Mouse (Mus musculus) embryonic facial prominence, embryonic 10.5 days (tissue): Measurements from ENCODE around the gene 2300009A05Rik. TPM values are rescaled to one million over a fixed set of nuclear protein-coding genes. Genes with fewer than 3 reads are reported as not detected.

Source experiments
- DNase-seq: peaks from one replicate; pipeline ENCODE4 v3.0.0-alpha.2; 2017; ENCODE audit warnings: low spot score
- H3K27ac ChIP-seq: fragments of 300-500 bp; sonication (generic); replicated peaks from 2 replicates; pipeline ENCODE4 v1.5.1; 2016; ENCODE audit warnings: mild to moderate bottlenecking
- H3K27me3 ChIP-seq: fragments of 300-500 bp; sonication (generic); replicated peaks from 2 replicates; pipeline ENCODE4 v1.6.1; 2016; ENCODE audit warnings: low read depth, mild to moderate bottlenecking; ENCODE audit not compliant: poor library complexity, severe bottlenecking
- H3K36me3 ChIP-seq: fragments of 300-500 bp; sonication (generic); replicated peaks from 2 replicates; pipeline ENCODE4 v1.6.1; 2016; ENCODE audit warnings: mild to moderate bottlenecking, moderate library complexity
- H3K4me1 ChIP-seq: fragments of 300-500 bp; sonication (generic); 2 replicates; pipeline ENCODE4 v1.6.1; 2016
- H3K4me3 ChIP-seq: fragments of 300-500 bp; sonication (generic); 2 replicates; pipeline ENCODE4 v1.5.1; 2016; ENCODE audit warnings: mild to moderate bottlenecking, moderate library complexity
- H3K9me3 ChIP-seq: fragments of 300-500 bp; sonication (generic); 2 replicates; pipeline ENCODE4 v1.6.1; 2016; ENCODE audit warnings: mild to moderate bottlenecking
- WGBS: fragments of 180-500 bp; shearing (Covaris S2); methylation state at CpG from one replicate; pipeline ENCODE4 v1.1.7; 2016; 5-methylcytosine and 5-hydroxymethylcytosine counted together
- polyA plus RNA-seq: library from polyadenylated mRNA; unstranded; fragments of >200 nt; fragmentation: Nextera tagmentation; extraction: Ambion mirVana; gene quantifications from 2 replicates; pipeline ENCODE4 v1.2.1, GENCODE M21; 2016

2300009A05Rik gene
- polyA plus RNA-seq, 1 experiment from 2014 or later: 37.8 TPM

DNA sequence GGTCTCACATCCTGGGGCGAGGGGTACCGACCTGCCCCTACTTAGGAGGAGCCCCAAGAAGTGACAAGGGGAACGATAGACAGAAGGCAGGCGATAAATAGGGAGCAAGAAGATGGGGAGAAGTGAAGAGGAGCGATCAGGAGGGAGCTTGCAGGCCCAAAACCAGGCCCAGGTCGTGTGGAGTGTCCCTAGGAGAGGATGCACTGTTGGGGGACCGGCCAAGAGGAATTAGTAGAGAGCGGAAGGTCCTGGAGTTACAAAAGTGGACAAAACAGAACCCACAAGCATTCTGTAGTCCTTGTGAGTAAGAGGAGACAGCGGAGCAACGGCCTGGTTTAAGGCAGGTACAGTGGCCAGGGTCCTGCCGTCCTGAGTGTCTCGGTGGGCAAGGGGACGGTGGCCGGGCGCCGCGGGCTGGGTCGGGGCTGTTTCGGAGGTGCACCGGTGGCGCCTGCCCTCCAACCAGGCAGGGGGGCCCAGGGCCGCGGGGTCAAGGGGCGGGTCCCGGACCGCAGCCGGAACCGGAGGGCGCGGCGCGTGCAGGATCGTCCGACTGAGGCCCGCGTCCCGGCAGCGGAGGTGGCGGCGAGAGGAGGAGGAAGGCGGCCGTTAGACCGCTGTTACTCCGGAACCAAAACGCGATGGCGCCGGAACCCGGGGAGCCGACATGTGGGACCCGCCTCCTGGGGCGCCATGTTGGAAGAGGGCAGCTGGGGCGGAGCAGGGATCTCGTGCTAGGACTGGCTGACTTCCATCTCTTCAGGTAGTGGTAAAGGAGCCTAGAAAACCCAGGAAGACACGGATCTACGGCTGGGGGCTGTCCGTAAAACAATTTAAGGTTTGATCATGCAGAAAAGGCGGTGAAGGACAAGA lies 21.5 kb downstream of the 2300009A05Rik start, which contains the start of gene Map2k5:
Gene Map2k5 (minus strand): TSS at position 633 of the 873 bp plus-strand sequence.
- Histone ChIP-seq H3K27ac (peak within 1 kb of the TSS; percentile 96), H3K27me3 (no peaks in the 10 kb centered on the region), H3K9me3 (no peaks in the 10 kb centered on the region), H3K36me3 (peaks cover 26% of the 10 kb centered on the region), H3K4me1 (peaks cover 38% of the 10 kb centered on the region), H3K4me3 (peak within 1 kb of the TSS; percentile 80)
- under 1% methylated on average over 58 of the region's 58 CpGs for WGBS
- DNase-seq: peak; percentile 92

DNA sequence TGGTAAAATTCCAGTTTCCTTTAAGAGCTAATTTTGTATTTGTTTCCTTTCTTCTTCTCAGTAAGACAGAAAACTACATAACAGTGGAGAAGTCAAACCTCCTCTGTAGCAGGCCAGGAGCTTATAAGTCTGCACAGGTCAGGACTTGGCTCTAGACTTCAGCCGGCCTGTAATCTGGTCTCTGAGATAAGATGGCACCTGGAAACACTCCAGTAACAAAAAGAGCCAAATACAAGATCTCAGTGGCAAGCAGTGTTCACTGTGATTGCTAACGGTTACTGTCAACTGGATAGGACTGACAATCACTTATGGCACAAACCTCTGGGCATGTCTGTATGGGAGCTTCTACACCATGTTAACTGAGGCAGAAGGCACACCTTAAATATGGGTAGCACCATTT lies 25.7 kb downstream of the 2300009A05Rik start:
- H3K27ac ChIP-seq: no peak overlapping the region
- no peaks in the 10 kb centered on the region for H3K9me3 ChIP-seq
- no peak for DNase-seq
- H3K36me3 ChIP-seq: peaks cover 66% of the 10 kb centered on the region
- 81% methylated on average over 2 of the region's 2 CpGs for WGBS
- H3K27me3 ChIP-seq: no peaks in the 10 kb centered on the region
- H3K4me1 ChIP-seq: peaks cover 34% of the 10 kb centered on the region
- no peak overlapping the region for H3K4me3 ChIP-seq

DNA sequence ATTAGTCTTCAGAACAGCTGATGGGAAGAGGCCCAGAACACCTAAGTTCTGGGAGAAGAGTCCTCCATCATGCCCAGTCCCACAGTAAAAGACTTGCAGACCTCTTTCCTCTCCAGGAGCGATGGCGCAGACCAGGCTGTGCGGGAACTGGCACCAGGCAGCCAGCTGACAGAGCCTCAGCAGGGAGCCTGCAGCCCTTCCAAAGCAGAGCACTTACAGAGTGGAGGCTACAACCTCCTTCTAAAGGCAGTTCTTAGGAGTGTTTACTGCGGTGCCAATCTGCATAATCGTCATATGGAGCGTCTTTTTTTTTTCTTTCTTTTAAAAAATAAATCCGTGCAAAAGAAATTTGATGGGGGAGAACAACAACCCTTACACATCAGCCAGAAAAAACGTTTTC lies 26.5 kb downstream of the 2300009A05Rik start:
- H3K36me3 ChIP-seq: peaks cover 72% of the 10 kb centered on the region
- no peak overlapping the region for H3K27ac ChIP-seq
- H3K4me1 ChIP-seq: peaks cover 31% of the 10 kb centered on the region
- 74% methylated on average over 8 of the region's 8 CpGs for WGBS
- H3K27me3 ChIP-seq: no peaks in the 10 kb centered on the region
- no peak overlapping the region for H3K4me3 ChIP-seq
- no peaks in the 10 kb centered on the region for H3K9me3 ChIP-seq
- no peak for DNase-seq

DNA sequence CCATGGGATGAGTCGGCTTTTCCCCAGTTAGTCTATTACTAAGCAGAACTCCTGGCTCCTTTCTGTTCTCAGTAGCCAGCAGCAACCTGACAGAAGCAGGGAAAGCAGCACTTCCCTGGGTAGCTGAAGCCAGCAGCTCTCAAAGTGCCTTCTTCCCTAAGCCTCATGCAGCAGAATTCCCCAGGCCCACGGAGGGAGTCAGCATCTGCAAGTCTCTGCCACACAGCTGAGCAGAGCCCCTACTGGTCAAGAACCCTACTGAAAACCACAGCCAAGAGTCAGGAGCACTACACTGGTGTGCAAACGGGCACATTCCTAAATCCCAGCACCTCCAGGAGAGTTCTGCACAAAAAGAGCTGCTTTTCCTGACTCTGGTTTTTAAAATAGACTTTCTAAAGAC lies 38.6 kb downstream of the 2300009A05Rik start:
- Histone ChIP-seq H3K27ac (no peak overlapping the region), H3K36me3 (peaks cover 51% of the 10 kb centered on the region), H3K9me3 (no peaks in the 10 kb centered on the region), H3K4me1 (no peaks in the 10 kb centered on the region), H3K4me3 (no peak overlapping the region), H3K27me3 (no peaks in the 10 kb centered on the region)
- DNase-seq: no peak
- 50% methylated on average over 3 of the region's 3 CpGs for WGBS

DNA sequence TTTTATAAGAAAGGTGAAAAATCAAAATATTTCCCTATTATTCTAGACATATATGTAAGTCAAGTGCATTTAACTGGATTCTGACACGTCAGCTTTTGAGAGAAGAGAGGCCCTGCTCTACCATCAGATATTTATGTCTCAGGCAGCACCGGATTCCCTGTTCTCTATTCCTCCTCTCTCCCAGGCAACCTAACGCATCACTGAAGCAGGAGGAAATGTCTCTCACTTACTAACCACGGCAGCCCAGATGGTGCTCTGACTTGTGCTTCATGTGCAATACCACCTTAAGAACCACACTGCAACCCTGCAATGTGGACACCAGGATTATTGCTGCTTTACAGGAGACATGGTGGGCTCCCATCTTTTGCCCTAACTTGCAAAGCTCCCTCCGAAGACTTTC lies 40.0 kb downstream of the 2300009A05Rik start:
- H3K27me3 ChIP-seq: no peaks in the 10 kb centered on the region
- H3K36me3 ChIP-seq: peaks cover 57% of the 10 kb centered on the region
- no peaks in the 10 kb centered on the region for H3K4me1 ChIP-seq
- H3K27ac ChIP-seq: no peak overlapping the region
- WGBS: 94% methylated on average over 5 of the region's 5 CpGs
- DNase-seq: no peak
- no peak overlapping the region for H3K4me3 ChIP-seq
- no peaks in the 10 kb centered on the region for H3K9me3 ChIP-seq

DNA sequence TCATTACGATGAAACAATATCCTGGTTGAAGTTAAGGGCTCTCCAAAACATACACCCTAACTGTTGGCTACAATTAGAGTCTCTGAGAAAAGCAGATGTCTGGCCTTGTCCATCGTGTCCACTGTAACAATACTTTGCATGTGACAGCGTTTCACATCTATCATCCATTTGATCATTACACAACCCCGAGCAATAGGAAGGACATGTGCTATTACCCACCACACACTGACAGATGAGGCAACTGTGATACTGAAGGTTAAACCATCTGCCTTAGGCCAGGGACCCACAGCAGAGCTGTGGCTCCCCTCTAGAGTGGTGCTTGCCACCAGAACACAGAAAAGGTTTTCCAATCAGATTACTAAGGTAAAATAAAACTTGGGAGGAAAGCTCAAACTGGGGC lies 42.3 kb downstream of the 2300009A05Rik start:
- 93% methylated on average over 4 of the region's 4 CpGs for WGBS
- Histone ChIP-seq H3K27ac (no peak overlapping the region), H3K36me3 (peaks cover 46% of the 10 kb centered on the region), H3K27me3 (no peaks in the 10 kb centered on the region), H3K4me1 (no peaks in the 10 kb centered on the region), H3K4me3 (no peak overlapping the region), H3K9me3 (no peaks in the 10 kb centered on the region)
- DNase-seq: no peak

DNA sequence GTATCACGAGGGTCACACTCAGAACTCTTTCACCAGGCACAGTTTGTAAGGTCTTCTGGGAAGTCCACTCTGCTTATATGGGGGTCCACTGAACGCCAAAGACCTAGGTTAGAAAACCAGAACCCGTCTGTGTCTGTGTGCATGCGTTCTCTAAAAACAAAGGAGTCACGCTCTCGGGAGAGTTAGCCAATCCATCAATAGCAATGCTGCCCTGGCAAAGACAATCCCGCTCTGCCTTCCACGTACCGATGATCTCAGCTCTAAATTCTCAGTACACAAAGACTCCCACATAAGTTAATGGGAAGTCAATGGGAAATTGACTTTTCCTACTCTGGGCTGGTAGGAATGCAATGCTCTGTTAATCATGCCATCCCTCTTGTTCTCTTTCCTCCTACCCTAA lies 42.8 kb downstream of the 2300009A05Rik start:
- no peak overlapping the region for H3K4me3 ChIP-seq
- H3K36me3 ChIP-seq: peaks cover 44% of the 10 kb centered on the region
- 93% methylated on average over 9 of the region's 9 CpGs for WGBS
- DNase-seq: no peak
- no peak overlapping the region for H3K27ac ChIP-seq
- H3K27me3 ChIP-seq: no peaks in the 10 kb centered on the region
- 0 out of 2 replicates have a peak, but pooled peaks cover 2% of the 10 kb centered on the region for H3K4me1 ChIP-seq
- no peaks in the 10 kb centered on the region for H3K9me3 ChIP-seq

DNA sequence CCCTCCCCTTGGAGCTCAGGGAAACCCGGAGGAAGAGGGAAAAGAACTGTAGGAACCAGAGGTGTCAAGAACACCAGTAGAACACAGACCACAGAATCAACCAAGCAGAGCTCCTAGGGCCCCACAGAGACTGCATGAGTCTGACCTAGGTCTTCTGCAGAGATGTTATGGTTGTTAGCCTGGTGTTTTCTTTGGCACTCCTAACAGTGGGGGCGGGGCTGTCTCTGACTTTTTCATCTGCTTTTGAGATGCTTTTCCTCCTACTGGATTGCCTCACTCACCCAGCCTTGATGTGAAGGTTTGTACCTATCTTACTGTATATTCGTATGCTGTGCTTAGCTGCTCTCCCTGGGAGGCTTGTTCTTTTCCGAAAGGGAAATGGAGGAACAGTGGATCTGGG lies 44.9 kb downstream of the 2300009A05Rik start:
- 88% methylated on average over 4 of the region's 4 CpGs for WGBS
- Histone ChIP-seq H3K9me3 (no peaks in the 10 kb centered on the region), H3K4me1 (peaks cover 7% of the 10 kb centered on the region; the same call in 1 of the 2 replicates), H3K4me3 (no peak overlapping the region), H3K27me3 (no peaks in the 10 kb centered on the region), H3K27ac (no peak overlapping the region), H3K36me3 (peaks cover 47% of the 10 kb centered on the region)
- DNase-seq: no peak

DNA sequence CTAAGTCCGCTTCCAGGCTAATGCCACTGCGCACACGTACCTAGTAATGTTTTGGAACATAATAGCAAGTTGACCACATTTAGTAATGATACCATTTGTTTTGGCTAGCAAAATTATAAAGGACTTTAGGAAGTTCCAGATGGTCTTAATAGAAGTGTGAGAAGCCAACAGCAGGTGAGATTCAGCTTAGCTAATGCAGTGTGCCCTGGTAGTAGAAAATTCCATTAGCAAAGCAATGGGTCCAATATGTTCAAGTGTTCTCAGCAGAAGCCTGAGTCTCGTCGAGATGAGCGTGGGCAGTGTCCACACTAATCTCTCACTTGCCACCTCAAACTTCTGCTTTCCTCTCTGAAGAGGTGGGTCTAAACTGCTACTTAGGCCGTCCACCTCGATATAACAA lies 49.0 kb downstream of the 2300009A05Rik start:
- H3K9me3 ChIP-seq: no peaks in the 10 kb centered on the region

DNA sequence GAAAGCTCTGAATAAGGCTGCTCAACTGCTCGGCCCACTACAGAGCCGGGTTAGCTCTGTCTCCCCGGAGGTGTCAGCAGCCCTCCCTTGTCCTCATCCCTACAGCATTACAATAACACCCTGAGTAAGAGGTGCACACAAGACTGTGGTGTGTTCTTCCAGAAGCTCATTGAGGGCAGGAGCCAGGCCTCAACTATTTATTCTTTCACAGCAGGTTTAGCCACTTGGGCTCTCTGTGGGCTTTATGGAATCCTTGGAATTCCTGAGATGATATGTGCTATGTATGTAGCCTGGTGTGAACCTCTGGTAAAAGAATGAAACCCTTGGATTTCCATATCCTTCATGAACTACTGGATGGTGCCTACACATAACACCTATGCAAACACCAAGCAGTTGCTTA lies 49.8 kb downstream of the 2300009A05Rik start:
- no peaks in the 10 kb centered on the region for H3K9me3 ChIP-seq
- H3K4me1 ChIP-seq: peaks cover 7% of the 10 kb centered on the region; the same call in 1 of the 2 replicates
- no peak overlapping the region for H3K27ac ChIP-seq
- no peak for DNase-seq
- peaks cover 9% of the 10 kb centered on the region for H3K36me3 ChIP-seq
- H3K4me3 ChIP-seq: no peak overlapping the region
- no peaks in the 10 kb centered on the region for H3K27me3 ChIP-seq
- WGBS: 79% methylated on average over 3 of the region's 3 CpGs

More for the DNA sequence above, 49.0 kb downstream of the 2300009A05Rik start:
- H3K27me3 ChIP-seq: no peaks in the 10 kb centered on the region
- 89% methylated on average over 8 of the region's 8 CpGs for WGBS
- peaks cover 15% of the 10 kb centered on the region for H3K36me3 ChIP-seq
- H3K4me3 ChIP-seq: no peak overlapping the region
- H3K27ac ChIP-seq: no peak overlapping the region
- no peak for DNase-seq
- peaks cover 7% of the 10 kb centered on the region; the same call in 1 of the 2 replicates for H3K4me1 ChIP-seq

DNA sequence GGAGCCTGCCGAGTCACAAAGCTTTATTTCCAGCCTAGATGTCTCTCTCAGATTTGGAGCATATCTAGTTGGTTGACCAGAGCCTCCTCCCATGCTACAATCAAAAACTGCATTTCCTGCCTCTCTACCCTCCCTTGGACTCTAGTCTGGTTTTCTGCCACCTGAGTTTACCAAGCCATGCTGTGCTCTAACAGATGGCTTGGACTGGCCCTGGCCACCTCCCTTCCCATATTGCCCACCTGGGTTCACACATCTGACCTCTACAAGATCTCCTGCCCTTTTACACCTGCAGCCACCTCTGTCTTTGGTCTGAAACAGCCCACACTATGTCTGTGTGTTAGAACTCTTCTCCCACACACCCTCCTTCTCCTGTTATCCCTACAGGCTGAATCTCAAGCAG lies 50.9 kb downstream of the 2300009A05Rik start:
- Histone ChIP-seq H3K9me3 (no peaks in the 10 kb centered on the region), H3K4me3 (no peak overlapping the region), H3K36me3 (0 out of 2 replicates have a peak, but pooled peaks cover 4% of the 10 kb centered on the region), H3K4me1 (peaks cover 7% of the 10 kb centered on the region; the same call in 1 of the 2 replicates), H3K27ac (no peak overlapping the region), H3K27me3 (no peaks in the 10 kb centered on the region)
- no peak for DNase-seq
- 74% methylated on average over 1 of the region's 1 CpGs for WGBS

DNA sequence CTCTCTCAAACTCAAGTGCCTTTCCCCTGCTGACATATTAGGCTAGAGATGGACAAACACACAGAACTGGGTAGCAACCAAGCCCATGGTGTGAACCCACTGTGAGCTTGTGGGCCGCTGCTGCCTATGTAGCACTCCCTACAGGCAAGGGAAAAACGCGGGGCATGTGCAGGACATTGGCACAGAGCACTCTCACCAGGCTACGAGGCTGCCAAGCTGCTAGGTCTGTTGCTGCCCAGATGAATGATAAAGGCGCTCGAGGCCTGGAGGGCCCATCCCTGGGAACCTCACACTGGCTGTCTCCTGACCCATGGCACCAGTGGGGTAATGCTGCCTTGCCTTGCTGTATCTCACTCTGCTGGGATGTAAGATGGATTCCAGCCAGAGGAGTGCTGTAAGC lies 53.0 kb downstream of the 2300009A05Rik start:
- Histone ChIP-seq H3K4me1 (peaks cover 3% of the 10 kb centered on the region; the same call in 1 of the 2 replicates), H3K27ac (no peak overlapping the region), H3K9me3 (no peaks in the 10 kb centered on the region), H3K4me3 (no peak overlapping the region), H3K36me3 (peaks cover 14% of the 10 kb centered on the region; the same call in 1 of the 2 replicates), H3K27me3 (no peaks in the 10 kb centered on the region)
- WGBS: 89% methylated on average over 6 of the region's 6 CpGs
- no peak for DNase-seq
